Comparison of ENCODE assay signal across 22 mouse cellular contexts in genomic region chr12:71296849-71297535, GRCm38 (mm10). TPM values are rescaled to one million over a fixed set of nuclear protein-coding genes. Genes with fewer than 3 reads are reported as not detected.
DNase-seq lines count a peak whose midpoint lies in the region; ATAC-seq and TF ChIP-seq lines count a peak whose summit lies in the region.
"Had no signal": no experiment of that assay in that cellular context is flagged by ENCODE, and none has a peak within 500 bp of the region (broad histone marks: within the 10 kb centered on the region; RNA-seq: fewer than 3 reads in every experiment).

No protein-coding gene starts in this region.

- H3K4me1 ChIP-seq in hindbrain, embryonic 10.5 days (replicated peaks) = peaks cover 44% of the 10 kb centered on the region
- peaks cover 9% of the 10 kb centered on the region for H3K4me1 ChIP-seq in hindbrain, embryonic 14.5 days (replicated peaks; ENCODE audit: control insufficient read depth, insufficient read depth, low read length)
- peaks cover 89% of the 10 kb centered on the region for H3K4me1 ChIP-seq in E14TG2a.4 (replicated peaks; ENCODE audit: low read depth, low read length)
- H3K4me1 ChIP-seq in limb, embryonic 11.5 days (ENCODE audit: control insufficient read depth, insufficient read depth, low read length) = peaks cover 11% of the 10 kb centered on the region
- H3K4me1 ChIP-seq: megakaryocyte, embryonic 14.5 days had no signal

- peak; percentile 38 for DNase-seq in hindbrain, embryonic 10.5 days (ENCODE audit: low spot score)
- DNase-seq in hindbrain, embryonic 14.5 days (ENCODE audit: low spot score) = no peak
- peak; percentile 80 for DNase-seq in R1 (ENCODE audit: low read depth, low spot score)
- peak; percentile 63 for DNase-seq in limb, embryonic 11.5 days (ENCODE audit: low spot score)
- no peak for DNase-seq in kidney, postnatal 25 days
- DNase-seq in spleen, postnatal 10 days (ENCODE audit: low spot score in 2 of 2) = no peak
- DNase-seq: adrenal gland, postnatal 14 days; cerebellum, postnatal 10 days; gastrocnemius, postnatal 14 days; kidney, adult 8-10 months; kidney, postnatal 36 days; lung, adult 2 months; midbrain, embryonic 14.5 days; thymus, postnatal 25 days had no signal

- no peak overlapping the region; the same call in 1 of the 2 replicates for H3K27ac ChIP-seq in hindbrain, embryonic 10.5 days
- H3K27ac ChIP-seq in hindbrain, embryonic 14.5 days = no peak overlapping the region
- H3K27ac ChIP-seq in limb, embryonic 11.5 days (replicated peaks; ENCODE audit: low read depth, low read length) = 0 out of 2 replicates have a peak overlapping the region, but pooled peaks have one; percentile 59
- H3K27ac ChIP-seq: embryonic facial prominence, embryonic 13.5 days; hindbrain, embryonic 12.5 days; neural tube, embryonic 15.5 days; stomach, postnatal 0 days had no signal

- 36% methylated on average over 8 of the region's 8 CpGs for WGBS in hindbrain, embryonic 10.5 days
- 44% methylated on average over 8 of the region's 8 CpGs for WGBS in hindbrain, embryonic 14.5 days
- 16% methylated on average over 8 of the region's 8 CpGs for WGBS in limb, embryonic 11.5 days

- no peaks in the 10 kb centered on the region for H3K9me3 ChIP-seq in hindbrain, embryonic 10.5 days
- H3K9me3 ChIP-seq in hindbrain, embryonic 14.5 days (ENCODE audit: control insufficient read depth, low read length) = no peaks in the 10 kb centered on the region
- no peaks in the 10 kb centered on the region for H3K9me3 ChIP-seq in E14TG2a.4 (ENCODE audit: low read length)
- no peaks in the 10 kb centered on the region for H3K9me3 ChIP-seq in limb, embryonic 11.5 days (ENCODE audit: control insufficient read depth, low read length)
- H3K9me3 ChIP-seq: embryonic facial prominence, embryonic 13.5 days; hindbrain, embryonic 12.5 days; neural tube, embryonic 15.5 days had no signal

- no peak for ATAC-seq in hindbrain, embryonic 14.5 days (ENCODE audit: low FRiP score)
- no peak for ATAC-seq in limb, embryonic 11.5 days (ENCODE audit: insufficient number of reproducible peaks, low FRiP score, low TSS enrichment, low read depth)
- ATAC-seq: activated CD4-positive, CD25-positive, alpha-beta regulatory T cell, adult 4 months; forebrain, embryonic 14.5 days had no signal

- peaks cover 20% of the 10 kb centered on the region; the same call in 1 of the 2 replicates for H3K27me3 ChIP-seq in hindbrain, embryonic 10.5 days (ENCODE audit: insufficient read depth, poor library complexity, severe bottlenecking)
- no peaks in the 10 kb centered on the region for H3K27me3 ChIP-seq in hindbrain, embryonic 14.5 days (ENCODE audit: control insufficient read depth, insufficient read depth, low read length)
- no peaks in the 10 kb centered on the region for H3K27me3 ChIP-seq in E14TG2a.4 (ENCODE audit: insufficient read depth, low read length)
- no peaks in the 10 kb centered on the region for H3K27me3 ChIP-seq in limb, embryonic 11.5 days (ENCODE audit: control insufficient read depth, insufficient read depth, low read length)
- H3K27me3 ChIP-seq: embryonic facial prominence, embryonic 13.5 days; hindbrain, embryonic 12.5 days; neural tube, embryonic 15.5 days had no signal

- no peaks in the 10 kb centered on the region for H3K36me3 ChIP-seq in hindbrain, embryonic 10.5 days
- H3K36me3 ChIP-seq in hindbrain, embryonic 14.5 days (replicated peaks; ENCODE audit: control insufficient read depth, insufficient read depth) = no peaks in the 10 kb centered on the region
- H3K36me3 ChIP-seq in E14TG2a.4 (ENCODE audit: insufficient read depth, low read length) = no peaks in the 10 kb centered on the region
- no peaks in the 10 kb centered on the region for H3K36me3 ChIP-seq in limb, embryonic 11.5 days (ENCODE audit: control insufficient read depth, insufficient read depth, low read length)
- H3K36me3 ChIP-seq: embryonic facial prominence, embryonic 13.5 days; hindbrain, embryonic 12.5 days; neural tube, embryonic 15.5 days had no signal

- no peak overlapping the region for H3K9ac ChIP-seq in hindbrain, embryonic 14.5 days
- no peak overlapping the region for H3K9ac ChIP-seq in limb, embryonic 11.5 days (ENCODE audit: low read length)
- H3K9ac ChIP-seq: embryonic facial prominence, embryonic 13.5 days; hindbrain, embryonic 12.5 days; neural tube, embryonic 15.5 days had no signal

- H3K4me2 ChIP-seq in hindbrain, embryonic 14.5 days (replicated peaks) = no peak overlapping the region
- H3K4me2 ChIP-seq in limb, embryonic 11.5 days (ENCODE audit: low read depth, severe bottlenecking) = 0 out of 2 replicates have a peak overlapping the region, but pooled peaks have one; percentile 12
- H3K4me2 ChIP-seq: embryonic facial prominence, embryonic 13.5 days; hindbrain, embryonic 12.5 days; neural tube, embryonic 15.5 days had no signal

- TF ChIP-seq CTCF in E14TG2a.4 (conservative IDR thresholded peaks at IDR 0.05; ENCODE audit: low read length) = no peak

- H3K4me3 ChIP-seq in hindbrain, embryonic 10.5 days = no peak overlapping the region
- H3K4me3 ChIP-seq in hindbrain, embryonic 14.5 days (replicated peaks; ENCODE audit: low read length) = no peak overlapping the region
- H3K4me3 ChIP-seq in E14TG2a.4 (replicated peaks; ENCODE audit: low read length) = peak overlapping the region; percentile 33
- H3K4me3 ChIP-seq in limb, embryonic 11.5 days (ENCODE audit: low read depth, low read length) = no peak overlapping the region
- H3K4me3 ChIP-seq: embryonic facial prominence, embryonic 13.5 days; hindbrain, embryonic 12.5 days; megakaryocyte, embryonic 14.5 days; neural tube, embryonic 15.5 days had no signal

RNA-seq across cellular contexts. Expression of gene Dact1, which starts 12.7 kb away (rescaled TPM):
- 12.2 and 15.2 TPM in 2 replicates for polyA plus RNA-seq in hindbrain, embryonic 10.5 days (2016; fragmentation: Nextera tagmentation; extraction: Ambion mirVana)
- polyA plus RNA-seq in hindbrain, embryonic 14.5 days (2014; fragmentation: Nextera tagmentation; extraction: Ambion mirVana) = 29.8 and 33.1 TPM in 2 replicates
- 17.6 and 21.5 TPM in 2 replicates for polyA plus RNA-seq in limb, embryonic 11.5 days (2014; fragmentation: Nextera tagmentation; extraction: Ambion mirVana)

Comparison
In these comparisons a context has a peak if more than half of its experiments do, and no peak if none do; other contexts are left out.
1. DNase-seq: peak in hindbrain, embryonic 10.5 days (single experiment), R1 (single experiment) and limb, embryonic 11.5 days (single experiment); none in hindbrain, embryonic 14.5 days (single experiment), kidney, postnatal 25 days (0 of 2) and spleen, postnatal 10 days (0 of 2).